Mouse (Mus musculus) hindbrain, embryonic 14.5 days (tissue): ENCODE measurements at regions not wholly inside any gene's neighbourhood (a gene's known extent, or its start where the extent isn't known, plus 50 kb on each side); places are given as distances from the start of the nearest gene placed in this dataset.

Experiments
- ATAC-seq: fragments of 200-750 bp; cut with Nextera tagmentation; 2 replicates; pipeline ENCODE4 v1.8.0; 2017; ENCODE audit warnings: moderate number of reproducible peaks, mild to moderate bottlenecking, moderate TSS enrichment, moderate library complexity; ENCODE audit not compliant: low FRiP score
- DNase-seq: peaks from one replicate; pipeline ENCODE4 v3.0.0-alpha.2; 2015; ENCODE audit warnings: low spot score
- H3K27ac ChIP-seq: fragments of 300-500 bp; sonication (generic); 2 replicates; pipeline ENCODE4 v1.5.1; 2014; ENCODE audit warnings: mild to moderate bottlenecking, moderate library complexity
- H3K27me3 ChIP-seq: fragments of 300-500 bp; sonication (generic); 2 replicates; pipeline ENCODE4 v1.6.1; 2014; ENCODE audit warnings: mild to moderate bottlenecking, low read length, mixed read lengths; ENCODE audit not compliant: control insufficient read depth, insufficient read depth
- H3K36me3 ChIP-seq: fragments of 300-500 bp; sonication (generic); replicated peaks from 2 replicates; pipeline ENCODE4 v1.6.1; 2014; ENCODE audit not compliant: control insufficient read depth, insufficient read depth
- H3K4me1 ChIP-seq: fragments of 300-500 bp; sonication (generic); replicated peaks from 2 replicates; pipeline ENCODE4 v1.6.1; 2014; ENCODE audit warnings: antibody characterized with exemption, low read length, mixed read lengths; ENCODE audit not compliant: control insufficient read depth, insufficient read depth
- H3K4me2 ChIP-seq: fragments of 300-500 bp; sonication (generic); replicated peaks from 2 replicates; pipeline ENCODE4 v1.6.1; 2014; ENCODE audit warnings: mild to moderate bottlenecking, moderate library complexity
- H3K4me3 ChIP-seq: fragments of 300-500 bp; sonication (generic); replicated peaks from 2 replicates; pipeline ENCODE4 v1.5.1; 2014; ENCODE audit warnings: mild to moderate bottlenecking, low read length
- H3K9ac ChIP-seq: fragments of 300-500 bp; sonication (generic); 2 replicates; pipeline ENCODE4 v1.6.1; 2014
- H3K9me3 ChIP-seq: fragments of 300-500 bp; sonication (generic); 2 replicates; pipeline ENCODE4 v1.6.1; 2016; ENCODE audit warnings: low read length; ENCODE audit not compliant: control insufficient read depth
- WGBS: fragments of 180-500 bp; shearing (Covaris S2); extraction: QIAGEN DNeasy Blood & Tissue Kit; methylation state at CpG from one replicate; pipeline ENCODE4 v1.1.7; 2014; 5-methylcytosine and 5-hydroxymethylcytosine counted together

GRCm38 (mm10) chr2:166492895-166493294, 220.7 kb downstream of the Prex1 start:
- Histone ChIP-seq H3K4me2 (no peak overlapping the region), H3K27me3 (no peaks in the 10 kb centered on the region), H3K4me1 (peaks cover 18% of the 10 kb centered on the region), H3K27ac (no peak overlapping the region), H3K4me3 (no peak overlapping the region), H3K36me3 (no peaks in the 10 kb centered on the region), H3K9me3 (no peaks in the 10 kb centered on the region), H3K9ac (no peak overlapping the region)
- 80% methylated on average over 12 of the region's 12 CpGs for WGBS
- ATAC-seq, result no peak
- no peak for DNase-seq

GRCm38 (mm10) chr2:166492421-166492820, 221.2 kb downstream of the Prex1 start:
- H3K36me3 ChIP-seq, result no peaks in the 10 kb centered on the region
- H3K4me3 ChIP-seq, result no peak overlapping the region
- DNase-seq (no peak), ATAC-seq (no peak)
- no peaks in the 10 kb centered on the region for H3K27me3 ChIP-seq
- WGBS, result 61% methylated on average over 12 of the region's 12 CpGs
- no peak overlapping the region for H3K4me2 ChIP-seq
- peaks cover 22% of the 10 kb centered on the region for H3K4me1 ChIP-seq
- H3K27ac ChIP-seq, result no peak overlapping the region
- H3K9me3 ChIP-seq, result no peaks in the 10 kb centered on the region
- no peak overlapping the region for H3K9ac ChIP-seq

GRCm38 (mm10) chr2:166491861-166492260, 221.8 kb downstream of the Prex1 start:
- Histone ChIP-seq H3K9me3 (no peaks in the 10 kb centered on the region), H3K27me3 (no peaks in the 10 kb centered on the region), H3K27ac (no peak overlapping the region), H3K4me3 (no peak overlapping the region), H3K36me3 (no peaks in the 10 kb centered on the region), H3K4me1 (peaks cover 23% of the 10 kb centered on the region), H3K9ac (no peak overlapping the region), H3K4me2 (no peak overlapping the region)
- WGBS, result 82% methylated on average over 6 of the region's 6 CpGs
- ATAC-seq, result no peak
- DNase-seq, result no peak

- 26% methylated on average over 15 of the region's 15 CpGs for WGBS
- no peak overlapping the region for H3K4me3 ChIP-seq
- 0 out of 2 replicates have a peak, but pooled peaks have one; percentile 18 for ATAC-seq
- H3K9ac ChIP-seq, result 0 out of 2 replicates have a peak overlapping the region, but pooled peaks have one; percentile 28
- H3K9me3 ChIP-seq, result no peaks in the 10 kb centered on the region
- H3K36me3 ChIP-seq, result no peaks in the 10 kb centered on the region
- DNase-seq, result no peak
- H3K27me3 ChIP-seq, result no peaks in the 10 kb centered on the region
- peak overlapping the region; percentile 54; the same call in 1 of the 2 replicates for H3K27ac ChIP-seq
- peaks cover 23% of the 10 kb centered on the region for H3K4me1 ChIP-seq
- H3K4me2 ChIP-seq, result no peak overlapping the region
Observed at GRCm38 (mm10) chr2:166489041-166489872, 224.4 kb downstream of the Prex1 start.

GRCm38 (mm10) chr2:166487688-166488087, 225.9 kb downstream of the Prex1 start:
- Histone ChIP-seq H3K27ac (no peak overlapping the region), H3K4me2 (no peak overlapping the region), H3K4me3 (no peak overlapping the region), H3K36me3 (no peaks in the 10 kb centered on the region), H3K4me1 (peaks cover 31% of the 10 kb centered on the region), H3K9me3 (no peaks in the 10 kb centered on the region), H3K27me3 (no peaks in the 10 kb centered on the region), H3K9ac (no peak overlapping the region)
- 77% methylated on average over 15 of the region's 15 CpGs for WGBS
- ATAC-seq, result no peak
- no peak for DNase-seq

- Histone ChIP-seq H3K36me3 (no peaks in the 10 kb centered on the region), H3K9me3 (no peaks in the 10 kb centered on the region), H3K4me1 (peaks cover 32% of the 10 kb centered on the region), H3K9ac (no peak overlapping the region), H3K4me3 (no peak overlapping the region), H3K27ac (no peak overlapping the region), H3K4me2 (no peak overlapping the region), H3K27me3 (no peaks in the 10 kb centered on the region)
- no peak for ATAC-seq
- WGBS, result 76% methylated on average over 4 of the region's 4 CpGs
- no peak for DNase-seq
Observed at GRCm38 (mm10) chr2:166485788-166486187, 227.8 kb downstream of the Prex1 start.

GRCm38 (mm10) chr2:166485361-166485760, 228.3 kb downstream of the Prex1 start:
- no peak for ATAC-seq

GRCm38 (mm10) chr2:166483617-166484319, 229.9 kb downstream of the Prex1 start:
- no peak for ATAC-seq
- 83% methylated on average over 6 of the region's 6 CpGs for WGBS
- no peak overlapping the region for H3K4me3 ChIP-seq
- DNase-seq, result no peak
- peaks cover 22% of the 10 kb centered on the region for H3K4me1 ChIP-seq
- no peaks in the 10 kb centered on the region for H3K27me3 ChIP-seq
- no peak overlapping the region for H3K4me2 ChIP-seq
- H3K9ac ChIP-seq, result no peak overlapping the region
- peak overlapping the region; percentile 63; the same call in 1 of the 2 replicates for H3K27ac ChIP-seq
- no peaks in the 10 kb centered on the region for H3K9me3 ChIP-seq
- H3K36me3 ChIP-seq, result no peaks in the 10 kb centered on the region

More at GRCm38 (mm10) chr2:166485361-166485760, 228.3 kb downstream of the Prex1 start:
- 79% methylated on average over 6 of the region's 6 CpGs for whole genome bisulfite sequencing
- Histone ChIP-seq H3K4me2 (no peak overlapping the region), H3K36me3 (no peaks in the 10 kb centered on the region), H3K4me1 (peaks cover 32% of the 10 kb centered on the region), H3K9me3 (no peaks in the 10 kb centered on the region), H3K27me3 (no peaks in the 10 kb centered on the region), H3K4me3 (no peak overlapping the region), H3K27ac (no peak overlapping the region), H3K9ac (no peak overlapping the region)
- DNase-seq, result no peak
